Mouse (Mus musculus) ES-E14 (cell line): ENCODE data around the gene 1500011B03Rik. TPM values are rescaled to one million over a fixed set of nuclear protein-coding genes. Genes with fewer than 3 reads are reported as not detected.

Source experiments
- DNase-seq: peaks from one replicate; pipeline ENCODE4 v3.0.0-alpha.2; 2013; ENCODE audit warnings: low read depth, low spot score
- H3K27ac ChIP-seq: 2 replicates; pipeline ENCODE4 v1.5.1; 2012; ENCODE audit warnings: low read depth, mild to moderate bottlenecking, low read length, moderate library complexity, mixed read lengths; ENCODE audit not compliant: poor library complexity, insufficient read depth, severe bottlenecking
- H3K36me3 ChIP-seq: 2 replicates; pipeline ENCODE4 v1.6.1; 2012; ENCODE audit warnings: mild to moderate bottlenecking, low read length, moderate library complexity, mixed read lengths; ENCODE audit not compliant: control insufficient read depth, poor library complexity, insufficient read depth, severe bottlenecking
- H3K4me1 ChIP-seq, 2 experiments: fragments of 150-350 bp in 1 of 2; sonication (generic) in 1 of 2; 2 replicates each; pipeline ENCODE4 v1.6.1; 2012; ENCODE audit warnings: low read length in 2 of 2, mild to moderate bottlenecking in 1 of 2, mixed read lengths in 1 of 2; ENCODE audit not compliant: control insufficient read depth in 2 of 2, insufficient read depth in 2 of 2, poor library complexity in 1 of 2
- H3K4me3 ChIP-seq, 2 experiments: fragments of 150-350 bp in 1 of 2; sonication (generic) in 1 of 2; 2 replicates each; pipeline ENCODE4 v1.5.1; 2012; ENCODE audit warnings: low read length in 2 of 2, low read depth in 1 of 2, mild to moderate bottlenecking in 1 of 2, mixed read lengths in 1 of 2; ENCODE audit not compliant: insufficient read depth in 1 of 2, poor library complexity in 1 of 2, severe bottlenecking in 1 of 2
- H3K9ac ChIP-seq: 2 replicates; pipeline ENCODE4 v1.6.1; 2012; ENCODE audit warnings: low read depth, mild to moderate bottlenecking, low read length, mixed read lengths; ENCODE audit not compliant: poor library complexity, insufficient read depth, severe bottlenecking
- H3K9me3 ChIP-seq: fragments of 150-350 bp; sonication (generic); 2 replicates; pipeline ENCODE4 v1.6.1; 2012; ENCODE audit warnings: low read depth, mild to moderate bottlenecking, low read length; ENCODE audit not compliant: control insufficient read depth, insufficient read depth
- CHD2 ChIP-seq: IDR thresholded peaks from 2 replicates; pipeline ENCODE4 v1.6.1; 2014; ENCODE audit warnings: mild to moderate bottlenecking, low read depth, low read length, inconsistent platforms
- HCFC1 ChIP-seq: IDR thresholded peaks from 2 replicates; pipeline ENCODE4 v1.6.1; 2012; ENCODE audit warnings: low read length, inconsistent platforms, borderline replicate concordance; ENCODE audit not compliant: insufficient read depth
- MAFK ChIP-seq: IDR thresholded peaks from 2 replicates; pipeline ENCODE4 v1.6.1; 2014; ENCODE audit warnings: mild to moderate bottlenecking, low read depth, low read length, inconsistent platforms; ENCODE audit not compliant: insufficient read depth
- ZC3H11A ChIP-seq: IDR thresholded peaks from 2 replicates; pipeline ENCODE4 v1.6.1; 2012; ENCODE audit warnings: low read depth, mild to moderate bottlenecking, inconsistent platforms, low read length, borderline replicate concordance
- ZNF384 ChIP-seq: IDR thresholded peaks from 2 replicates; pipeline ENCODE4 v1.6.1; 2012; ENCODE audit warnings: low read depth, low read length, inconsistent platforms
- in situ Hi-C, 2 experiments: fragments of 600-800 bp; cut with MboI; formaldehyde crosslinking; loops; one replicate each; pipeline ENCODE4 v1.15.1; 2025; ENCODE audit warnings: low sequenced_read_pairs in 2 of 2, inconsistent platforms in 1 of 2; ENCODE audit not compliant: unreplicated experiment in 2 of 2
- total RNA-seq: library from RNA; depleted of rRNA; stranded (reverse); fragments of 300-350 nt; gene quantifications from 2 replicates; pipeline ENCODE4 v1.2.3, GENCODE M21; 2012

Gene 1500011B03Rik
- total RNA-seq, 1 experiment = 103 TPM

- H3K36me3 ChIP-seq = peaks cover 7% of the 10 kb centered on the region; the same call in 1 of the 2 replicates
- DNase-seq = no peak
- no peak overlapping the region for H3K27ac ChIP-seq
- peaks cover 2 to 14% of the 10 kb centered on the region in 2 experiments; a peak in 2 of 4 replicates for H3K4me1 ChIP-seq
- no peak overlapping the region for H3K4me3 ChIP-seq
- H3K9me3 ChIP-seq = no peaks in the 10 kb centered on the region
- TF ChIP-seq MAFK (no peak), HCFC1 (no peak), ZNF384 (no peak), ZC3H11A (no peak), CHD2 (no peak)
- H3K9ac ChIP-seq = no peak overlapping the region
- in situ Hi-C loops = no loop called here
These were observed 38.6 kb downstream of the 1500011B03Rik start for GRCm38 (mm10) chr5:114784622-114785165.

- H3K36me3 ChIP-seq = peaks cover 3% of the 10 kb centered on the region; the same call in 1 of the 2 replicates
- in situ Hi-C loops = no loop called here
- TF ChIP-seq MAFK (no peak), CHD2 (no peak), ZC3H11A (no peak)
- H3K27ac ChIP-seq = no peak overlapping the region
- no peak overlapping the region for H3K4me3 ChIP-seq
- peaks cover 2 to 14% of the 10 kb centered on the region in 2 experiments; a peak in 2 of 4 replicates for H3K4me1 ChIP-seq
- no peak for DNase-seq
- H3K9me3 ChIP-seq = no peaks in the 10 kb centered on the region
- no peak overlapping the region for H3K9ac ChIP-seq
These were observed 39.7 kb downstream of the 1500011B03Rik start for GRCm38 (mm10) chr5:114783405-114784163.

- peaks cover 2 to 14% of the 10 kb centered on the region in 2 experiments; a peak in 2 of 4 replicates for H3K4me1 ChIP-seq
- no peak overlapping the region for H3K27ac ChIP-seq
- no peaks in the 10 kb centered on the region for H3K9me3 ChIP-seq
These were observed 40.3 kb downstream of the 1500011B03Rik start for GRCm38 (mm10) chr5:114782991-114783390.

GRCm38 (mm10) chr5:114780912-114781311 lies 42.4 kb downstream of the 1500011B03Rik start:
- no peaks in the 10 kb centered on the region; the same call in 1 of the 2 replicates for H3K36me3 ChIP-seq
- peaks cover 2 to 8% of the 10 kb centered on the region in 2 experiments; a peak in 2 of 4 replicates for H3K4me1 ChIP-seq
- DNase-seq = no peak
- in situ Hi-C loops = no loop called here
- no peaks in the 10 kb centered on the region for H3K9me3 ChIP-seq
- TF ChIP-seq CHD2 (no peak), ZC3H11A (no peak), MAFK (no peak), ZNF384 (no peak)
- H3K27ac ChIP-seq = no peak overlapping the region
- no peak overlapping the region for H3K4me3 ChIP-seq
- no peak overlapping the region for H3K9ac ChIP-seq

More at GRCm38 (mm10) chr5:114782991-114783390, 40.3 kb downstream of the 1500011B03Rik start:
- TF ChIP-seq ZNF384 = no peak
- TF ChIP-seq CHD2 = no peak
- TF ChIP-seq MAFK = no peak
- no peak for TF ChIP-seq HCFC1
- TF ChIP-seq ZC3H11A = no peak
- no peak overlapping the region for H3K4me3 ChIP-seq
- no peak overlapping the region for H3K9ac ChIP-seq
- in situ Hi-C loops = no loop called here
- DNase-seq = no peak
- peaks cover 3% of the 10 kb centered on the region; the same call in 1 of the 2 replicates for H3K36me3 ChIP-seq
